Mouse (Mus musculus) neural tube, embryonic 15.5 days (tissue): ENCODE results near the gene Lsm11. TPM values are rescaled to one million over a fixed set of nuclear protein-coding genes. Genes with fewer than 3 reads are reported as not detected.
A peak's percentile ranks its signal among the peaks of the same experiment; 100 is the strongest.

Source experiments
- ATAC-seq: fragments of 200-750 bp; cut with Nextera tagmentation; 2 replicates; pipeline ENCODE4 v1.8.0; 2017; ENCODE audit warnings: mild to moderate bottlenecking, moderate TSS enrichment, moderate library complexity; ENCODE audit not compliant: low FRiP score
- H3K27ac ChIP-seq: fragments of 300-500 bp; sonication (generic); replicated peaks from 2 replicates; pipeline ENCODE4 v1.5.1; 2015; ENCODE audit warnings: mild to moderate bottlenecking, inconsistent platforms
- H3K27me3 ChIP-seq: fragments of 300-500 bp; sonication (generic); replicated peaks from 2 replicates; pipeline ENCODE4 v1.6.1; 2015; ENCODE audit warnings: inconsistent platforms
- H3K36me3 ChIP-seq: fragments of 300-500 bp; sonication (generic); 2 replicates; pipeline ENCODE4 v1.6.1; 2015; ENCODE audit warnings: inconsistent platforms
- H3K4me1 ChIP-seq: fragments of 300-500 bp; sonication (generic); 2 replicates; pipeline ENCODE4 v1.6.1; 2015; ENCODE audit warnings: inconsistent platforms
- H3K4me2 ChIP-seq: fragments of 300-500 bp; sonication (generic); 2 replicates; pipeline ENCODE4 v1.6.1; 2015; ENCODE audit warnings: inconsistent platforms, mild to moderate bottlenecking, moderate library complexity
- H3K4me3 ChIP-seq: fragments of 300-500 bp; sonication (generic); replicated peaks from 2 replicates; pipeline ENCODE4 v1.5.1; 2015; ENCODE audit warnings: mild to moderate bottlenecking, inconsistent platforms
- H3K9ac ChIP-seq: fragments of 300-500 bp; sonication (generic); replicated peaks from 2 replicates; pipeline ENCODE4 v1.6.1; 2015; ENCODE audit warnings: mild to moderate bottlenecking, inconsistent platforms
- H3K9me3 ChIP-seq: fragments of 300-500 bp; sonication (generic); replicated peaks from 2 replicates; pipeline ENCODE4 v1.6.1; 2016; ENCODE audit warnings: inconsistent platforms
- WGBS: fragments of 180-500 bp; shearing (Covaris S2); methylation state at CpG from one replicate; pipeline ENCODE4 v1.1.7; 2015; ENCODE audit warnings: mixed read lengths; 5-methylcytosine and 5-hydroxymethylcytosine counted together
- polyA plus RNA-seq: library from polyadenylated mRNA; unstranded; fragments of >200 nt; fragmentation: Nextera tagmentation; extraction: Ambion mirVana; gene quantifications from 2 replicates; pipeline ENCODE4 v1.2.1, GENCODE M21; 2015

Lsm11 gene
- polyA plus RNA-seq, 1 experiment from 2014 or later = 24.5 TPM

DNA sequence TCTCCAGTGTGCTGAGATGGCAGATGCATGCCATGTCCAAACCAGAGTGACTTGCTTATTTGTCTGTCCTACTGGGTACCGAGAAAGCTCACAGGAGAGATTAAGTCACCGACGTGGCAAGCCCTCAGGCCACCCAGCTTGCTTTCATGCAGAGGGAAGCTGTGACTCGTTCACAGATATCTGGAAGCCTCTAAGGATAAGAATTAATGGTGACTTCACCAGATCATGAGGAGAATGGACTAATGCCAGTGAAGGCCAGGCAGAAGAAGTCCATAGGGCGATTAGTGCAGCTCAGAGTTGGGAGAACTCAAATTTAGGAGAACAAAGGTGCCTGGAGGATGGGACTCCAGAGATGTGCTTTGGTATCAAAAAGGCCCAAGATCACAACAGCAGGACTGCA is 17.3 kb downstream of the Lsm11 start:
- Histone ChIP-seq H3K4me3 (no peak overlapping the region), H3K4me1 (peaks cover 2% of the 10 kb centered on the region; the same call in 1 of the 2 replicates), H3K9me3 (no peaks in the 10 kb centered on the region), H3K4me2 (no peak overlapping the region), H3K27me3 (no peaks in the 10 kb centered on the region), H3K9ac (no peak overlapping the region), H3K27ac (no peak overlapping the region), H3K36me3 (peaks cover 21% of the 10 kb centered on the region)
- no peak for ATAC-seq
- 52% methylated on average over 5 of the region's 5 CpGs for WGBS

DNA sequence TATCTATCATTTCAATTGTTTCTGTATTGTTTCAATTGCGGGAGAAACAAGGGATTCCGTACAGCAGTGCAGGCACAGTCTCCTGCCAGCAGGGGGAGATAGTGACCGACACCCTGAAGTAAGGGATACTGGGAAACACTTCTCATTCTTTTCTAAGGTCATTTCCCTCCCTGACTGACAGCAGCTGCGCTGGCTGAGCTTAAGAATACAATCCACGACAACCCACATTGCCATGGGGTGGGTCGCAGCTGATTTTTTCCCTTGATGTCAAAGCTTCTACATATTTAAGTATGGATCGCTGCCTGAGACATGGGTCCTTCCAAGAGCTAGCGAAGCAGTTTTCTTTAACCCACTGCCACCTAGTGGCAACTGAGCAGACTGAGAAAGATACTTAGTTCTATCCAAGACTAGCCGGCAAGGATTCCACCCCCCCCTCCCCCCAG is 18.1 kb downstream of the Lsm11 start:
- H3K9me3 ChIP-seq = no peaks in the 10 kb centered on the region
- H3K4me2 ChIP-seq = peak overlapping the region; percentile 63
- H3K36me3 ChIP-seq = peaks cover 15% of the 10 kb centered on the region
- H3K4me1 ChIP-seq = peaks cover 4% of the 10 kb centered on the region
- H3K9ac ChIP-seq = peak overlapping the region; percentile 48; the same call in 1 of the 2 replicates
- no peaks in the 10 kb centered on the region for H3K27me3 ChIP-seq
- peak; percentile 86 for ATAC-seq
- peak overlapping the region; percentile 70 for H3K27ac ChIP-seq
- under 1% methylated on average over 9 of the region's 9 CpGs for WGBS
- peak overlapping the region; percentile 40 for H3K4me3 ChIP-seq

DNA sequence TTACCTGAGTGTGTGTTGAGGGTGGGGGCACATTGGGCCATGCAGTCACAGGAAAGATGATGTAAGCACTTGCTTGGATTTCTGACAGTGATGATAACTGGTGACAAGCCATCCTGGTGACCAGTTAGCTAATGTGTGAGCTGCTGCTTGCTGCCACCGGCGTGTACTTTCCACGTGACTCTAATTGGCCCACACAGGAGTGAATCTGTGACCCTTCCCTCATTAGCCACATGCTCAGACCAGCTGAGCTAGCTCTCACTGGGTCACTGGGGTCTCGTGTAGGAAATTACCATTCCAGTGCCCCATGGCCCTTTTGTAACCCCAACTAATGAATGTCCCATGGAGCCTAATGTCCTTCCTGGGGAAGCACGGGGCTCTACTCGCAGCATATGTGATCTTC is 19.3 kb downstream of the Lsm11 start:
- Histone ChIP-seq H3K36me3 (peaks cover 15% of the 10 kb centered on the region), H3K9ac (no peak overlapping the region), H3K27me3 (no peaks in the 10 kb centered on the region), H3K4me1 (peaks cover 13% of the 10 kb centered on the region), H3K27ac (no peak overlapping the region), H3K4me3 (no peak overlapping the region), H3K9me3 (no peaks in the 10 kb centered on the region), H3K4me2 (no peak overlapping the region)
- ATAC-seq = 0 out of 2 replicates have a peak, but pooled peaks have one; percentile 25
- 29% methylated on average over 6 of the region's 6 CpGs for WGBS

DNA sequence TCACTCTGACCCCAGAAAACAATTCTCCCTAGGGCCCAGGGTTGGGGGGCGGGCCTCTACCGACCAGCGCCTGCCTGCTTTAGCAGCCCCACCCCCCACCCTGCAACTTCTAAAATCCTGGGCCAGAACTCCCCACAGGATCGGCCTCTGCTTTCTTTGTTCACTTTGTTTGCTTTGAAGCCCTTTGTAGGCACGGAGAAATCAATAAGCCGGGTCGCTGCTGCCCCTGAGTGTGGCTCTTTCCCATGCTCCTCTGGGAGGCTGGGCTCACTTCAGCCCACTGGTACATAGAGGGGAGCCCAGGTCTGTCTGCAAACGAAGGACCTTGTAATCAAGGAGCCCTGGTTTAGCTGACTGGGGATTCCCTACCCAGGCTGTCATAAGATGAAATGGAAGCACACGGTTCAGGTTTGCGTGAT is 23.2 kb downstream of the Lsm11 start:
- peak; percentile 48 for ATAC-seq
- Histone ChIP-seq H3K27me3 (no peaks in the 10 kb centered on the region), H3K36me3 (no peaks in the 10 kb centered on the region), H3K9me3 (no peaks in the 10 kb centered on the region), H3K9ac (no peak overlapping the region), H3K27ac (peak overlapping the region; percentile 69), H3K4me3 (no peak overlapping the region), H3K4me2 (peak overlapping the region; percentile 37), H3K4me1 (peaks cover 15% of the 10 kb centered on the region)
- WGBS = 5% methylated on average over 10 of the region's 10 CpGs

DNA sequence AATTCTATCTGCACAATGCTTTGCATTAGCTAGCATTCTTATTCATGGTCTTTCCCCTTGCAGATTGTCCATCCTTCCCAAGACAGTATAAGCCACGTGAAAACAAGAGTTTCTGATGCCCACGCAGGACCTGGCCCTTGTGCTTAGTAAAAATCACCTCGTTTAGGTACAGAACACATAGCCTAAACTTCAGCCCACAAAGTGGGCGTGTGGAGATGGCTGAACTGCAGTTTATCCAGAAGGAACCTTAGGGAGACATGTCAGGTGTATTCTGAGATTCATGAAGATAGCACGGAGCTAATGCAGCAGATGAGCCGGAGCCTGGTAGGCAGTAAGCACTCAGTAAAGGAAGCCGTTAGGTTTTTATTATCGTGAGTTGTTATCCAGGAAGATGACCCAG is 23.7 kb downstream of the Lsm11 start:
- Histone ChIP-seq H3K4me3 (no peak overlapping the region), H3K9me3 (no peaks in the 10 kb centered on the region), H3K27me3 (no peaks in the 10 kb centered on the region), H3K27ac (peak overlapping the region; percentile 69), H3K4me2 (peak overlapping the region; percentile 37), H3K36me3 (no peaks in the 10 kb centered on the region), H3K4me1 (peaks cover 12% of the 10 kb centered on the region), H3K9ac (no peak overlapping the region)
- WGBS = 32% methylated on average over 8 of the region's 8 CpGs
- peak; percentile 13; the same call in 1 of the 2 replicates for ATAC-seq

DNA sequence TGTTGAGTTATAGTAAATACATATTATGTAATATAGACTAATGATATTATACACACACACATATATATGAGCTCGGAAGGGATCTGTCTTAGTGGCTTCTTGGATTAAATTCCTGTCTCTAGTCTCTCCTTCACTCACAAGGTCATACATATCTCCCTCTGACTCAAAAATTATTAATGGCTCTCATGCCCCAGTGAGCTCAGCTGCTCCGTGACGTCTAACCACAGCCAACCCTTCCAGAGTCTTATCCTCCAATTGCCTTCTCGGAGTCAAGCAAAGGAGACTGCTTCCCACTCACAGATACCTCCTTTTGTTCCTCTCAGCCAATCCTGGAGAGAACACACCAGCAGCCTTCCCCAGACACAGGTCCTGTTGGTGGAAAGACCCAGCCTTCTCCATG is 25.9 kb downstream of the Lsm11 start:
- H3K36me3 ChIP-seq = no peaks in the 10 kb centered on the region

DNA sequence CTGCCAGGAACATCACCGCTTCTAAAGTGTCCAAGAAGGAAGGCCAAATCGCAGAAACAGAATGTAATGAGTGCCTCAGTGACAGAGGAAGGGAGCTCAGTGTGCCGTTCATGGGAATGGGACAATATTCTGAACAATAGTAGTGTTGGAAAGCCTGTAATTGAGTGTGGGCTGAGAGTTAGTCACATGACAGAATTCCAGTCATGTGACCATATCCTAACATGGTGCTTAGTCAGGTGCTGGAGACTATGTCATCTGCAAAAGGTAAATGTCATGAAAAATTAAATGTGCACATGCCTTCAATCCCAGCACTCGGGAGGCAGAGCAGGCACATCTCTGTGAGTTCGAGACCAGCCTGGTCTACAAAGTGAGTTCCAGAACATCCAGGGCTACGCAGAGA is 26.7 kb downstream of the Lsm11 start:
- no peaks in the 10 kb centered on the region for H3K27me3 ChIP-seq
- H3K4me3 ChIP-seq = no peak overlapping the region
- WGBS = 93% methylated on average over 6 of the region's 6 CpGs
- no peak overlapping the region for H3K9ac ChIP-seq
- H3K27ac ChIP-seq = no peak overlapping the region
- ATAC-seq = no peak
- no peak overlapping the region for H3K4me2 ChIP-seq
- H3K36me3 ChIP-seq = no peaks in the 10 kb centered on the region
- no peaks in the 10 kb centered on the region for H3K9me3 ChIP-seq
- peaks cover 12% of the 10 kb centered on the region for H3K4me1 ChIP-seq

More for the DNA sequence above, 25.9 kb downstream of the Lsm11 start:
- Histone ChIP-seq H3K27me3 (no peaks in the 10 kb centered on the region), H3K9me3 (no peaks in the 10 kb centered on the region), H3K4me3 (no peak overlapping the region), H3K9ac (no peak overlapping the region), H3K4me2 (no peak overlapping the region), H3K4me1 (peaks cover 12% of the 10 kb centered on the region), H3K27ac (no peak overlapping the region)
- 57% methylated on average over 4 of the region's 4 CpGs for WGBS
- ATAC-seq = no peak

DNA sequence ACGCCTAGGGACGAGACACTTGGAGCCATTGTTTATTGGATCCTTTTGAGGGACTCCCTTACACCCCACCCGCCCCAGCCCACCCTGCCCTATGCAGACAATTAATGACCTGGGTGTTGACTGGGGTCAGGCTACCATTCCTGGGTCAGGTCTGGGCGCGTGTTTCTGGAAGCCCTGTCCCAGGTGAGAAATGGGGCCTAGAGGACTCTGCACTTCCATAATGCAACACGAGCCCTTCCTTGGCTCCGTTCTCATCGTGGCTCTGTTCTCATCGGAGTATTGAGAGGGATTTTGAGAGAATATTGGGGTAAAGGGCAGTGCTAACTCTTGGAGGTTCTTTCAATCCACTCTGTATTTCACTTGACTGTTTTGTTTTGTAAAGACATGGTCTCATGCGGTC is 28.5 kb downstream of the Lsm11 start:
- ATAC-seq = no peak
- no peaks in the 10 kb centered on the region for H3K27me3 ChIP-seq
- no peak overlapping the region for H3K4me3 ChIP-seq
- H3K27ac ChIP-seq = no peak overlapping the region
- H3K4me1 ChIP-seq = peaks cover 6% of the 10 kb centered on the region
- H3K4me2 ChIP-seq = no peak overlapping the region
- 88% methylated on average over 10 of the region's 10 CpGs for WGBS
- H3K36me3 ChIP-seq = peaks cover 8% of the 10 kb centered on the region; the same call in 1 of the 2 replicates
- no peaks in the 10 kb centered on the region for H3K9me3 ChIP-seq
- no peak overlapping the region for H3K9ac ChIP-seq

DNA sequence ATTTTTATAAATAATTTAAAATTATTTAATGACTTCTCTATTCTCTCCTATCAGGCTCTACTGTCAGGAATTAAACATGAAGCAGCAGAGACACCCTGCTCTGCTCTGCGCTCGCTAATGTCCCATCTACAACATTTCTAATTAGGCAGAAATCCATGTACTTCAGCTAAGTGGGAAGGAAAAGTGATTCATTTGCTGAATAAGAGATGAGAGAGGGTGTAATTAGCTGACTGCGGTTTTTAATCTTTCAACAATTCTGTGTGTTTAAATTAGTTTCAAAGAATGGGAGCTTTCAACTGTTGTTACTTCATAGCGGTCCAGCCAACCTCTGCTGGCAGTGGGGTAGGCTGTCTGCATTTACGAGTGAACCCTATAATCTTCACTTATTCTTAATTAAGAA is 34.0 kb downstream of the Lsm11 start:
- Histone ChIP-seq H3K4me3 (no peak overlapping the region), H3K9me3 (no peaks in the 10 kb centered on the region), H3K27me3 (no peaks in the 10 kb centered on the region), H3K4me1 (no peaks in the 10 kb centered on the region), H3K4me2 (no peak overlapping the region), H3K9ac (no peak overlapping the region), H3K27ac (0 out of 2 replicates have a peak overlapping the region, but pooled peaks have one; percentile 9), H3K36me3 (peaks cover 46% of the 10 kb centered on the region)
- peak; percentile 69; the same call in 1 of the 2 replicates for ATAC-seq
- WGBS = 60% methylated on average over 5 of the region's 5 CpGs

DNA sequence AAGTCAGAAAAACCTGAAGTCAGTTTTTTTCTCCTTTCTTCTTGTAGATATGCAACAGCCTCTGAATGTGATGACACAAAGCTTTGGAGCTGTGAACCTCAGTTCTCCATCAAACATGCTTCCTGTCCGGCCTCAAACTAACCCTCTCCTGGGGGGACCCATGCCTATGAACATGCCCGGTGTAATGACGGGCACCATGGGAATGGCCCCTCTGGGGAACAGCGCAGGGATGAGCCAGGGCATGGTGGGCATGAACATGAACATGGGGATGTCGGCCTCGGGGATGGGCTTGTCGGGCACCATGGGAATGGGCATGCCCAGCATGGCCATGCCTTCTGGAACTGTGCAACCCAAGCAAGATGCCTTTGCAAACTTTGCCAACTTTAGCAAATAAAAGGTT is 35.8 kb downstream of the Lsm11 start:
- no peaks in the 10 kb centered on the region for H3K9me3 ChIP-seq
- H3K27me3 ChIP-seq = no peaks in the 10 kb centered on the region
- 97% methylated on average over 7 of the region's 7 CpGs for WGBS
- no peaks in the 10 kb centered on the region for H3K4me1 ChIP-seq
- no peak overlapping the region for H3K27ac ChIP-seq
- ATAC-seq = no peak
- no peak overlapping the region for H3K9ac ChIP-seq
- H3K36me3 ChIP-seq = peaks cover 52% of the 10 kb centered on the region
- H3K4me3 ChIP-seq = no peak overlapping the region
- H3K4me2 ChIP-seq = no peak overlapping the region

DNA sequence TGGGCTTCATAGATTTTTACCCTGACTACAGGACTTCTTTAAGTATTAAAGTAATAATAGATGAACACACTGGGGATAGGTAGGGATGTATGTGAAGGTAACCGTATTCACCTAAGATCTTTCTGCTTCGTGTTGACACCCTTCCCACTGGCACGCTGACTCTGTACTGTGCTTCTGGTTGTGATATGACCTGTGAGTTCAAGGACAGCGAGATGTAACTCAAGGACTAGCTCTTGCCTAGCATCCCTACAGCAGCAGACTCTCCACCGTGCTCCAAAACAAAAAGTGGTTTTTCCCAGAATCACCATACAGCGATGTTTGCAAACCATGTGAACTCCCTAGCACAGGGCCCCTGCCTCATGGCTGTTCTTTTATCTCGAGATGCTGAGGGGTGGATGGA is 36.7 kb downstream of the Lsm11 start:
- no peak for ATAC-seq
- WGBS = 97% methylated on average over 7 of the region's 7 CpGs
- H3K9me3 ChIP-seq = no peaks in the 10 kb centered on the region
- H3K36me3 ChIP-seq = peaks cover 56% of the 10 kb centered on the region
- no peak overlapping the region for H3K9ac ChIP-seq
- no peak overlapping the region for H3K4me3 ChIP-seq
- no peaks in the 10 kb centered on the region for H3K27me3 ChIP-seq
- no peak overlapping the region for H3K4me2 ChIP-seq
- no peak overlapping the region for H3K27ac ChIP-seq
- no peaks in the 10 kb centered on the region for H3K4me1 ChIP-seq

DNA sequence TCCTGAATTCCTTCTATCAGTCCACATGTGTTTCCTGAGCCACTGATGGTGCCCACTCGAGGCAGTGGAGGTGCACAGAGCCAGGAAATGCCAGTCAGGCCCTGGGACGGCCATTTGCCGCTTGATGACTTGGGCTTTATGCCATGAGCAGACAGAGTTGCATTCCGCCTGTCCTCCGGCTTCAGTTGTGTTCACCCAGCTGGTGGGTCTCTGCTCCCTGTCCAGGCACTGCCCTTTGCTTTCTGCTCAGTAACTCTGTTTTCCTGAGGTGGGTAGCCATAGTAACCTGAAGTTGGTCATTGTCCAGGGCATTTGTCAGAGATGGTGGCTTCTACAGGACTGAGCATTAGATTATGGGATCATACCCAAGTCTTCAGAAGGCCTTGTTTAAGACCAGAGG is 37.4 kb downstream of the Lsm11 start:
- WGBS = 82% methylated on average over 5 of the region's 5 CpGs
- no peak overlapping the region for H3K4me3 ChIP-seq
- no peaks in the 10 kb centered on the region for H3K27me3 ChIP-seq
- no peak overlapping the region for H3K4me2 ChIP-seq
- H3K27ac ChIP-seq = no peak overlapping the region
- no peak overlapping the region for H3K9ac ChIP-seq
- peaks cover 56% of the 10 kb centered on the region for H3K36me3 ChIP-seq
- H3K4me1 ChIP-seq = no peaks in the 10 kb centered on the region
- ATAC-seq = no peak
- no peaks in the 10 kb centered on the region for H3K9me3 ChIP-seq
